Mouse (Mus musculus): Measurements from ENCODE around the gene Cpe.

The Cpe gene

DNA sequence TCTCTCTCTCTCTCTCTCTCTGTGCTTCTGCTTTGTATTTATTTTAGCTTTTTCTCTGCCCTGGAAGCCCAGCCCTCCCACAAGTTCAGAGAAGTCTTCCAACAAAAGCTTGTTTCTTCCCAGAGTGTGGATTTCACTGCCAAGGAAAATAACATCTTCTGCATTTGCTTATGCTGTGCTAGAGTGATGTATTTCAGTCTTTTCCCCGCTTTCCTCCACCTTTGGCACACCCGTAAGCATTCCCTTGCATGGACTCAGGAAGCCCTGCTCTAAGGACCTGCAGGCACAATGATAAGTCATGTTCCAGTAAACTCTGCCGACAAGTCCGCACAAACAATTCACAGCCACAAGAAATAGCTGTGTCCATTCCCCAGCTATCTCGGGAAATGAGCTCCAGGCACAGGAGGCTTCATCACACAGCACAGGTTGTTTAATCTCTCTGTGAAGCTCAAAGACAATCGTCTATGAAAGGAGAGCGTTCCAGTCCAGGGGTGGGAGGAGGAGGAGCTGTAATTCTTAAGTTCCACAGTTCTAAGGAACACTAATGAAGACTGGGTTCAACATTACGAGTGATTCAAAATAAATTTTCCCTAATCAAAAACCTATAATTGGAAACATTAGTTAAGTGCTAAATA, 17.8 kb downstream of the Cpe start:
- no peak for DNase-seq

DNA sequence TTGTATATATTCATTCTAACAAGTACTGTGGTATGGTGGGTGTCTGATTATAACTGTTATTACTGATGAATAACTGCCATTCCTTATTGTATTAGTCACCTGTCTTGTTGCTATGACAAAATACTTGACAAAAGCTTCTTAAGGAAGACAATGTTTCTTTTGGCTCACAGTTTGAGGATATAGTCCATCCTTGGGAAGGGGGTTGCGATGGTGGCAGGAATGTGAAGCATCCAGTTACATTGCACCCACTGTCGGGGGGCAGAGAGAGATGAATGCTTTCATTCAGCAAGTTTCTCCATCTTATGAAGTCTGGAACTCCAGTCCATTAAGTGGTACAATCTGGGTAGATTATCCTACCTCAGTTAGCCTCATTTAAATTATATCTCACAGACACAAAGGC, 19.9 kb downstream of the Cpe start:
- DNase-seq: no peak

DNA sequence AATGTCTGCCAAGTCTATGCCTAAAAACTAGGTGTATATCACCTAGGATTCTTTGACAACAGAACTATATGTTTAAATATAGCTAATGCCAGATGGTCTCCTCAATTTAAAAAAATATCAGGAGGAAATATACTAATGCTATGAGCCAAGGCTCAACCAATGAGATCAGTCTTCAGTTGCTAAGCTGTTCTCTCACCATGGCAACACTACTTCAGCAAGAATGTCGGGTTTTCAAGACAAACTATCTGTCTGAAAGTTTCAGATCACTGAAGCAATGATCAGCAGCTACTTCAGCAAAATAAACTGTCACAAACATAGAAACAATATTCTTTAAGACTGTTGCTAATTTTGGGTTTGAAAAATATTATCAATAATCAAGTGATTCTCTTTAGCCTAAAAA, 20.9 kb downstream of the Cpe start:
- no peak for DNase-seq

DNA sequence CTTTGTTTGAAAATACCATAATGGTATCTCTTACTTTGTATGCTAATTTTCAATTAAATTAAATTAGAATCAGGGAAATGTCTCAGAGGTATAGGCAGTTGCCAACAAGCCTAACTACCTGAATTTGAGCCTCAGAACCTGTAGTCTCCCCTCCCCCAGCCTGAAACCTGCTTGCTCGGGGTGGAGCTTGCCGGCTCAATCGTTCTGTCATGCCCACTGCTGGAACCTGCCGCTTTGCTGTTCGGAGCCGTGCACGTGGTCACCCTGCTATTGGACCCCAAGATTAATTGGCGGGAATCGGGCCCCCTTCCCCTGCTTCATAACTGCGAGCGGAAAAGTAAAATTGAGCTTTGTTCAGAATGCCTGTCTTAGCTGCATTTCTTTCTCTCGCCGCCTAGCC, 26.5 kb downstream of the Cpe start:
- peak; percentile 43 to 45 for DNase-seq

DNA sequence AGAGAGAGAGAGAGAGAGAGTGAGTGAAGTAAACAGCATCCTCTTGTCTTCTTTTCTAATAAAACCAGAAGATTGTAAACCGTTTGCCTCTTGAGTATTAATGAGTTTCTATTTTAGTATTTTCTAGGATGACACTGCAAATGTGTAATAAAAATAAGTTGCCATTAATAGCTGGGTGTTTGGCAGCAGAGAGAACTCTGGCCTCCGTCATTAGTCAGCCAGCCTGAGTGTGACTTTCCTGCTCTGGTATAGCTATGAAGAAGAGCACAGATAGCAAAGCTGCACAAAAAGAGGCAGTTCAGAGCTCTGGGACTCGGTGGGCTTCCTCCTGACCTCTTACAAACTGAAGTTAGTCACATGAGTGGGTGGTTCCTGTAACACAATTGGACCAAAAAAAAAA, 27.3 kb downstream of the Cpe start:
- no peak for DNase-seq

DNA sequence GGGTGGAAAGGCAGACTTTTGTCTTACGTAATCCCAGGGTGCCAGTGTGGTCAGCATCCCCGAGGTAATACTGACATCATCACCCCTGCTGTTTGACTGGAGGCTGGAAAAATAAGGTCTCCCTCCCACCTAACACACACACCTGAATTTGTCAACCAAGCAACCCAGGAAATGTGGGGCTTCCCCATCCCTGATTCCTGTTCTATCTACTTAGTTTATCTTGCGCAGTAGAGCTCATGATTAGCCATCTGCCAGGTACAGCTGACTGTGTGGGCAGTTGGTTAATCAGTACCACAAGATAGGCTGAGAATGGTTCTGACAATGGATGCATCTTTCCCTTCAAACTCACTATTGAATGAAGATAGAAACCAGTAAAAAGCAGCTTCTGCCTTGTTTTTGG, 28.0 kb downstream of the Cpe start:
- peak; percentile 53 to 61 for DNase-seq

DNA sequence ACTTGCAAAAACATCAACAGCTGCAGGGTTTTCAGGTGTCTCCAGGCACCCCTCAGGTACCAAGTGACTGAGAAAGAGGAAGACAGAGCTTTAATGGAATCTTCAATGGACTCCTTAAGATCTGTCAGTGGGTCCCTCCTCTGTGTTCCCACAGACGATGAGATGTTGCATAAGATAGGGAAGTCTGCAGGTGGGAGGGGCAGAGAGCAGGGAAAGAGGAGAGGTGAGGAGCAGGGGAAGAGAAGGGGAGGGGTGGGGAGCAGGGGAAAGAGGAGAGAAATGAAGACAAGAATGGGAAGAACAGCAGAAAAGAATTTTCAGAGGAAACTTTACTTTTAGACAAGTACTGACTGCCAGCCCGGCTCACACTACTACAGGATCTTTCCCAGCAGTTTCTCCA, 28.5 kb downstream of the Cpe start:
- DNase-seq: peak in 1 of 2 experiments; percentile 24

DNA sequence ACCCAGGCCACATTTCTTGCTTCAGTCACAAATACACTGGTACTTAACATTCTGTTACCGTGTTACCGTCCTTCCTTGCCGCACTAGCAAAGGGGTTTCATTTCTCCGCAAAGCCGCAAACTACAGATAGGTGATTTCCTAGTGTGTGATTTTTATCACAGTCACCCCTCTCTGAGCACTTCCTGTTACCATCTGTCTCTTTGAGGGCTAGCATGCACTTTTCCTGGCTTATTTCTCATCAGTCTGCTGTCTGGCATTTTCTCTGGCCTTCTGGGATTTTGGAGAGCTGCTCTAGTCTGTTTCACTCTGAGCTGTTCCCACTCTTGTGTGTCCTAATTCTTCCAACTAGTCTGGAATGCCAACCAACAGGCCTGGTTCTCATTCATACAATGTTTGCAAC, 33.8 kb downstream of the Cpe start:
- DNase-seq: peak; percentile 72 to 75

DNA sequence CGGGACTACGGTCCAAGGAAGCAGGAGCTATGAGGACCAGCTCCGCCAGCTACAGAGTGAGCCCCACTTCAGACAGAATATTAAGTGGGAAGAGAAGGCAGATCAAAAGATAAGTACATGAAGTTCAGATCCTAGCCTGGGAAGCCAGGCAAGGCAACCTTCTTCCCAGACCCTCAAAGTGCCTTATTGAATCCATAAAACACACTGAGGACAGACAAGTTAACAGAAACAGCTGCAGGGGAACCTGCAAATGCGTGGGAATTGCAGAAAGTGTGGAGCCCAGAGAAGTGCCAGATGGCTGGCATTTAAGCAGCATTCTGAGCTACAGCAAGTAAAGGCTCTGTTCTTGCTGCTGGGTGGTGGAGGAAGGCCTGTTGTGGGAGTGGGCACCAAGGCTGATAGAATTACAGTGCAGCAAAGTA, 34.9 kb downstream of the Cpe start:
- peak; percentile 35 to 50 for DNase-seq

DNA sequence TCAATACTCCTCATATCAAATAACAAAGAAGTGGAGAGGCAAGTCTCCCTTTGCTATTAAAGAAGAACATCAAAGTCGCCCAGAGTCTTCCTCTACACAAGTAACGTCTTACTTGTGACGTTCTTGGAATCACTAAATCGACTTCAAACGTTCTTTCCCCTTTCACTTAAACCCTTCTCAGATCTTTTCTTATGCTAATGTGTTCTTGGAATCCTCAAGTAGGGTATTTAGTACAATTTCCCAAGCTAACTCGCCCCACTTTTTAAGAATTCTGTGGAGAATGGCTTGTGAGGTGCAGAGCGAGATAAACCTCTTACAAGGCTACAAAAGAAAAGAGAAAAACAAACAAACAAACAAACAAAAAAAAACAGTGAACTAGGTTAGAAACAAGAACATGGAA, 35.3 kb downstream of the Cpe start:
- DNase-seq: no peak

DNA sequence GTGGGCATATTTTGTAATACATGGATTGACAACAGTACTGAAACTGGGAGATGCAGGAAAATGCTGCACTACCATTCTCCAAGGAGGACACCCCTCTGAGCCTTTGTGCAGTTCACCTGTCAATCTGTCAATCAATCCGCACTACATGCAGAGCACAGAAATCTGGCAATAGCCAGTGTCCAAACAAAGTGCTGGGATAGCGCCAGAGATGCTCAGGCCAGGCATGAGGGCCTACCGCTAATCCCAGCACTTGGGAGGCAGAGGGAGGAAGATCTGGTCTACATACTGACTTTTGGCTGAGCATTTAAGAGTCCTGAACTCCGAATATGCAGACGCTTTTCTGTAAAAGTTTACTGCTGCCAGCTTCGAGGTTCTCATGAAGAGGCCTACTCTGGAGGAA, 37.0 kb downstream of the Cpe start:
- DNase-seq: peak; percentile 68 to 75

DNA sequence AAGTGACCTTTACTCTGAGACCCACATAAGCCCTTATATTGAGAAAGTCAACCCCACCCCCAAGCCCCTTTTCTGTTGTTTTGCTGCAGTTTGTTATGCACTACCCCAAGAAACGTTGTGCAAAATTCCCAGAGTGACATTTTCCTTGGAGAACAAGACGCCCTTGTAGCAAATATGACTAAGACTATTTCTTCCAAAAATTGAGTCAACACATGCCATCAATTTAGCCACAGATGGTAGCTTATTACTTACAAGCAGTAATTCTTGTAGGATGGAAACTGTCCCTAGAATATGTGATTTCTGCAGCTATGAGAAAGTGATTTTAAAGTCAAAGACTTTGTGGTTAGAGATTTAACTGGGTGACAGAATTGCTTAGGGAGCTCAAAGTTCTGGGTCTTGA, 37.8 kb downstream of the Cpe start:
- no peak for DNase-seq

DNA sequence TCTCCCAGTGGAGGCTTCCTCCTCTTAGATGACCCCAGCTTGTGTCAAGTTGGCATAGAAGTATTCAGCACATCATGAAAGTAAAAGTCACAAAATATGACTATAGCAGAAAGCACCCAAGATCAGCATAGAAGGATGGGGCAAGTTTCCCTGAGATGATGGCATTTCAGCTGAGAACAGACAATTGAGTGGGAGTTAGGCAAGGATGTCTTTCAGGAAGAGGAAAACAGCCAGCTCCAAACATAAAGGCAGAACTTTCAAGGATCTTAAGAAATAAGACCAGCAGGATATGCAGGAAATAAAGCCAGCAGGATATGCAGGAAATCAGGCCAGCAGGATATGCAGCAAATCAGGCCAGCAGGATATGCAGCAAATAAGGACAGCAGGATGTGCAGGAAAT, 40.6 kb downstream of the Cpe start:
- no peak for DNase-seq

DNA sequence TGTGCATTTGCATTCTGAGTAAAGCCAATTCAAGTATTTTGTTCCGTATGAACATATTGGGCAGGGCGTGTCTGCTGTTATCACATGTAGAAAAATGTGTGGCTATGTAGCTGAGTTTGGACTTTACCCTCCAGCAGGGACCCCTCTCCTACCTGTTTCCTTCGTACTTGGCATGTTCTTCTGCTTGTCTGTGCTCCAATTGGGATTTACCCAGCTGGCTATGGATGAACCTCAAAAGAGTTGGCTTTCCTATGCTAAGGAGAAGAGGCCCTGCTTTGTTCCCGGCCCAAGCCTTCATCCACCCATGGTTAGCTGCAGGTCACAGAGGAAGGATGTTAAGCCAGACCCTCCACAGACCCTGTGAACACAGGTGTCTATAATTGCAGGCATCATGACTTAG, 44.8 kb downstream of the Cpe start:
- peak; percentile 52 to 57 for DNase-seq

DNA sequence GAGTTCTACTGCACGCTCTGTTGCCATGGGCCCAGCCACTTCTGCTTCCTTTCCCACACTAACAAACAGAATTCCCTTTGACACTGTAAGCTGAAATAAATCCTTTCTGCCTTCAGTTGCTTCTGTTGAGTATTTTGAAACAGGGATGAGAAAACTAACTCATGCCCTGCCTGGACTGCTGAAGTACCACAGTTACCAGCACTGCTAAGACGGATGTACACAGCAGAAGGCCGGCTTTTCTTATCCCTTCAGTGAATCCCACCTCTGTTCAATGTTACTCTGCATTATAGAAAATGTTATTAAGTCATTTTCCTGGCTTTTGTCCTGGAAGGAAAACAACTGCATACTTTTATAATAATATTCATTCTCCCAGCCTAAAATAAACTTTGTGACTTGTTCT, 45.7 kb downstream of the Cpe start:
- DNase-seq: no peak

DNA sequence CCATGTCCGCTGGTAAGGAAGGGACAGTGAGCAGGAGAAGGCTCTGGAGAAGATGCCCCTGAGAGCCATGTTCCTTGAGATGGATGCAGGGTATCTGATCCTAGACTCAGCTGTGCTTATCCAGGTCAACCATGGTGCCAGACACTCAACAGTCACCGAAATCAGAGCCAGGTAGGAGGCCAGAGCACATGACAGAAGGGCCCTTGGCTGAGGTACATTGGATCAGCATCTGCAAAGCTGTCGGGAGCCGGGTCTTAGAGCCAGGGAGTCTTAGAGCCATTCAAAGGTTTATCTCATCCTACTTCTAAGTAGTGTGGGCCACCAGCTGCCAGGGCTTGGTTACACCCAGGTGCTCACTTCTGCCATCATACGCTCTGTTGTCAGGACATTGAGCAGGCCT, 46.4 kb downstream of the Cpe start:
- peak in 1 of 2 experiments; percentile 24 for DNase-seq

DNA sequence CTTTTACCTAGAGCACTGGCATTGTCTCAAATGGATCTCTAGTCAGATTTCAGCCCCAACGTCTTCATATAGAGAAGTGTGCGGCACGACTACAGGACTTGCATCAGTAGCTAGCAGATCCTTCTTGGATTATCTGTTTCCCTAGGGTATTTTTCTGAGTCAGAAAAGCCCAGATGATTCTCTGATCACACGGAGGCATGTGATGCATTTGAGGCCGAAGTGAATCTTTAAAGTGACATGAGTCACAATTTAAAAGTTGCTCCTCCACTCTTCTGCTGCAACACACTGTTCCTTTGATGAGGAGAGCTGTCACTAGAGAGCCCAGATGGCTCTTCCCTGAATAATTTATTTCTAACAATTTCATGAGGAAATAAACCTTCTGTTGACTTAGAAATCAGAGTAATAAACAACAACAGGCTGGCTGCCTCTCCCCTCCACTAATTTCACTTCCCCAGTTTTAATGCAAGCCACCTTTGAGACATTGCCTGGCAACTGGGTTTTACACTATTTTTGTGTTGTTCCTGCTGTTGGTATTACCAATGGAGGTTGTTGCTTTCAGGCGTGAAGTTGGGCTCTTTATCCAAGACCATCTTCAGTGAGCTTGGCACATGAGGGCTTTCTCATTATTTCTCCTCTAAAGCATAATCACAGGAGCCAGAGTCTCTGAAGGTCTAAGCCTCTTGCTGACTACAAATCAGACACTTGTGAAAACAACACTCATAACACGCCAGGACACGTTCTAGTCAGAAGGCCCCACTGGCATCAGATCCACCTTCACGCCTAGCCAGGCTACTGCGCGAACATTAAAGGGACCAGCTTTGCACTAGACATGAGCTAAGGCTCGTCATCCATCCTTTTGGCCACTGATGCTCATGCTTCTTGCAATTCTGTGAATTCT, 48.5 kb downstream of the Cpe start:
- no peak for DNase-seq

DNA sequence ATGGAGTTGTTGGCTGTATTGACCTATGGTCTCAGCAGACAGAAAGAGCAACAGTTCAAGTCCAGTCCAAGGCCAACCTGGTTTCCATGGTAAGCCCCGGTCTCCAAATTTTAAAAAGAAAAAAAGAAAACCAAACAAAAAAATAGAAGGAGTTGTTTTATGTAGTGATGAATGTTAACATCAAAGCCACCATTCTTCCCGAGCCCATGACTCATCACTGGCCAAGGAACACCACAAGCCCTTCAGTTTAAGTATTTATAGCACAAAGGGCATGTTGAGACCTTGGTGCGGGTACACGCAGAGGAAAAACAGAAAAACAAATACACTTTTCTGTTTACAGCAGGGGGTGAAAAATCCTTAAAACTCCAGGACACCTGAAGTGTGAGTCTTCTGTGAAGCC, 49.5 kb downstream of the Cpe start:
- no peak for DNase-seq

DNA sequence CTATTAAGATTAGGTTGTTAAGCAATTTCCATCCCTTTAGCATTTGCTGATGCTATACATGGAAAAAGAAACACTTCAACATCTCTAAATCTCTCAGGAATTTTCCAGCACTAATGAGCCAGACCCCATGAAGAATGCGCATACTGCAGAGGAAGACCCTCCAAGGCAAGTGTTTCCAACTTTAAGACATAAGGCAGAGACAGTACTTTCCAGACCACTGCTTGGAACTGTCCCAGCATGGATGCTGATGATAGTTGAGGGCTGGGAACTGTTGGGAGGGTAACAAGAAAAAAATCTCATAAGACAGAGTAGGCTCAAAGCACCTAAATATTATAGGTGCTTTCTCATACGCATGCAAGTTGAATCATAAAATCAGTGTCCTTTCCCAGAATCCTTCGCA, 50.1 kb downstream of the Cpe start:
- no peak for DNase-seq

DNA sequence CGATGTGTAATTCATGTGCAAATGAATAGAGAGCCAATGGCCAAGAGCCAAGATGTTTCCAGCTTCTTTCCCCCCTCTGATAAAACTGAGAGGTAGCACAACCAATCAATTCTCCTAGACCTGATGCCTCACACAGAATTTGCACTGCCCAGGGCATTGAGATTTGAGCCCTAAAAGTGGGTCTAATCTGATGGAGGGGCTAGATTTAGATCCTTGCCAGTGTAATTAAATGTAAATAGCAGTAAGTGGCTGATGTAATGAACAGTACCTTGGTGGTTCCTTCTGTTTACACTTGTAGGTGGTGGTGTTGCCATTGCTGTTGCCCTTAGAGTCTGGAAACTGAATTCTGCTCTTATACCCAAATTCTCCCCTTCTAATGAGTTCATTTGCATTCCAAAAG, 52.3 kb downstream of the Cpe start:
- DNase-seq: no peak

DNA sequence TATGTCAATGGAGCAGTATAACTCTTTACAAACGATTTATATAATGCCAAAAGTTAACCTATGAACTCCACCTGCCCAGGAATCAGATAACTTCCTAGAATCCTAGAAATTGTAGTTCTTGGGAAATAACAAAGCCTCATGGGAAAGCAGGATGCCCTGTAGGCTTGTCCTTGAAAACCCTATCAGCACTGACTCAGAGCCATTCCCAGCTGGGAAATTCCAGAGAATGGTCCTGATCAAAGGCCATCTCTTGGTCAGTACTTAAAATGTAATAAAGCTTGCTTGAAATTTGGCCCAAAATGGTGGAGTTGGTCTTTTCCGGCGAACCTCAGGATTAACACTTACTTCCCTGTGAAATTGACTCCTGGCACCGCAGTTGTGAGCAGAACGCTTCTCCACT, 53.2 kb downstream of the Cpe start:
- no peak for DNase-seq

DNA sequence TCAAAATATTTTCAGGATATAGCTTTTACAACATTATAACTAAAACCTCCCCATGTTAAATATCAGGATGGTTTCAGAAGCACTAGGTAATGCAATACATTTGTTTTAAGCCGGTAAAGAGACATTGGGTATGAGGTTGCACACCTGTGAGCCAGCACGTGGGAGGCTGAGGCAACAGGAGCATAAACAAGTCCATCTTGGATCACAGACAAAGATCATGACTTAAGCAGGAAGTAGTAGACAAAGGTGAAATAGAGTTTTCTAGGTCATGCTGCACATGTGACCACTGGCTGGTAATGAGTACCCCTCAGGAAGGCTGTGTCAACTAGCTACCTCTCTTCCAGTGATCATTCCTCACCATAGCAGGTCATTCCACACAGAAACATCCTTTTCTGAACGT, 58.0 kb downstream of the Cpe start:
- no peak for DNase-seq

DNA sequence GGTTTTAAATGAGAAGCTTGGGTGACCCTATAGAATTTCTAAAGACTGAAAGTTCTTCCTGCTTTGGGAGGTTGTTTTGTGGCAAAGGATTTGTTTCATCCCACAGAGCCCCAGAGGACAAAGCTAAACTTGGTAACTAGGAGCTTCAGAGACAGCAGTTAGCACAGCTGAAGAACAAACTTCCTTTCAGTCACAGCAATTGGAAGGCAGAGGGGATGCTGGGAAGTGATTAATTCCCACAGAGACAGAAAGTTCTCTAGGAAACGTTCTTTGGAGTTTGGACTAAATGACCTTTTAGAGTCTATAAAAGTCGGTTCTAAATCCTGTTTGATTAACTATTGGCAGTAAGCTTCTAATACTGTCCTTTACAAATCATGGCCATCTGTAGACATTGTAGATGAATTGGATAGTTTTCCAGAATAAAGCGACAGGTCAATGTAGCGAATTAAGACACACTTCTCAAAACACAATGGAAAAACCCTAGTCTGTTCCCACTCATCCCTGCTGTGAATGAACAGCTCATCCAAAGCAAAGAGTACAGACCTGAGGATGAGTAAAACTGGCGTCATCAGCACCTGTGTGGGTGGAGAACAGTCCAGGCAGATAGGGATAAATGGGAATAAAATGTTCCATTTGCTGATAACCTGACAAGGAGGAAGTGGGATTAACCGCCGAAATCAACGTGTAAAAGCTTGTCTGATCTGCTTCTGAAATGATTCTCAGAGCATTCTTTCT, 58.6 kb downstream of the Cpe start:
- no peak for DNase-seq

DNA sequence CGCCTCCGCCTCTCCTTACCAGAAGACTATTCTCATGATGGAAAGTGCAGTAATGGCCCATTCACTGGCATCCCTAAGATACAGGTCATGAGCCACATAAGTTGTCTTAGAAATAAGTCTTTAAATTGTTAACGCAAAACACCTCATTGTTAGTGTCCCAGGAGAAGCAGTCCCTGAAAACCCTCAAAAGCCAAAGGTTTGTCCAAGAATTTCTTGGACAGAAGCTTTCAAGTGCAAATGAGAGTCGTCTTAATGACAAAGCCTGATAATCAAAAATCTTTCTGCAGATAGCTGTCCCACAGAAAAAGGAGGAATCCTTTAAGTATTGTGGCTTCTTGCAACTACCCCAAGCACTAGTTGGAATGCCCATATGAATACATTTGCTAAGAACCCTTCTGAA, 60.7 kb downstream of the Cpe start:
- no peak for DNase-seq
